Mouse (Mus musculus): Measurements from ENCODE around the gene Odf2. TPM values are rescaled to one million over a fixed set of nuclear protein-coding genes. Genes with fewer than 3 reads are reported as not detected.
"Not testable (repeated sequence)": the region's sequence is repeated elsewhere in the genome, so short reads cannot be mapped to it uniquely, and the experiment has no call there.

Odf2 gene
- total RNA-seq, 2 experiments from 2014 or later: 80.0 to 82.1 TPM

- DNase-seq (ENCODE audit: low spot score in 2 of 2): no peak
These were observed 23.9 kb upstream of the Odf2 start for GRCm38 (mm10) chr2:29865125-29865524.

- peak; percentile 54 to 76 for DNase-seq (ENCODE audit: low spot score in 2 of 2)
These were observed 19.9 kb upstream of the Odf2 start, which contains the start of gene Cercam for GRCm38 (mm10) chr2:29868949-29869645. Gene Cercam (plus strand): TSS chr2:29869164.

DNA sequence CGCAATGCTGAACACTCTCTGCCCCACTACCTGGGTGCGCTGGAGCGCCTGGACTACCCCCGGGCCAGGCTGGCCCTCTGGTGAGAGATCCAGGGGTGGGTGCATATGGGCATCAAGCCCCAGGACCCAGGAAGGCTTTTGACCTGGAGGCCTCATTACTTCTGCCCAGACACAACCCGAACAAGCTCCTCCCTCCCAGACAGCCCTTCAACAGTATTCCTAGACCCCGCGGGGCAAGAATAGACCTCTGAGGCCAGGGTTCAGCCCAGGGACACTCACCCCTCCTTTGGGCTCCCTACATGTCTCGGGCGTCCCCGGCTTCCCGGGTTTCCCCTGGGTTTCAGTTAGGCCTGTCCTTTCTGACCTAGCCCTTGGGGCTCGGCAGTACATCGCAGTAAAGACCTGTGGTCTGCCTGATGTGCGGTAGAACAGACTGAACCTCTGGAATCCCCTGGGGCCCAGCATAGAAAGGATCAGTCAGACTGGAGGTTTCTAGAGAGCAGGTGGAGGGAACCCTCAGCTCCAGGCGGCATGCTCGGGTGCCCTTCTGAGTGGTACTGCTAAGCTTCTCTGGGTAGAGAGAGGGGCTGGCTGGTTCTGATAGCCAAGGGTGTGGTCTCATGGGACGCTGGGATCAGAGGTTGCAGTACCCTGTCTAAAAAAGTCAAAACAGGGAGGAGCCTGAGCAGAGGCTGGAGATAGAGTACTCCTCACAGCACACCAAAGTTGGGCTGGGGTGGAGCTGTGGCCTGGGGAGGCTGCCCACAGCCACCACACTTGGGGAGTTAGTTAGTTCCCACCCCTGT lies 19.2 kb upstream of the Odf2 start:
- DNase-seq (ENCODE audit: low spot score in 2 of 2): peak in 1 of 2 experiments; percentile 23

GRCm38 (mm10) chr2:29872581-29873295 lies 16.3 kb upstream of the Odf2 start:
- DNase-seq (ENCODE audit: low spot score in 2 of 2): no peak

GRCm38 (mm10) chr2:29873801-29874200 lies 15.2 kb upstream of the Odf2 start:
- DNase-seq (ENCODE audit: low spot score in 2 of 2): no peak

DNA sequence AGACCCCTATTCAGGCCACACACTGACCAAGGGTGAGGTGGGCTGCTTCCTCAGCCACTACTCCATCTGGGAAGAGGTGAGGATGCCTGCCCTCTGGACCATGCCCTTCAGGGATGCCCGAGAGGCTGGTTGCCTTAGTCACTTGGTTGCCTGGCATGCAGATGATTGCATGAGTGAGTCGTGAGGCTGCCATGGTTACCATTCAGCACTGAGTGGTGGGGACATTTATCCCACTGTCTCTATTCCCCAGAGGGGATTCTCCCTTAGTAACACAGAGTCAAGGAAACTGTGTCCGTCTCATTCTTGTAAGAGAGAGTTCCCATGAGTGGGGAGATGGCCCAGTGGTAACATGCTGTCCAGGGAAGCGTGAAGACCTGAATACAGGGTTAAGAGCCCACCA lies 11.0 kb upstream of the Odf2 start:
- DNase-seq (ENCODE audit: low spot score in 2 of 2): no peak

GRCm38 (mm10) chr2:29879191-29879590 lies 9.8 kb upstream of the Odf2 start:
- DNase-seq (ENCODE audit: low spot score in 2 of 2): no peak

GRCm38 (mm10) chr2:29879964-29880830 lies 8.8 kb upstream of the Odf2 start:
- peak in 1 of 2 experiments; percentile 27 for DNase-seq (ENCODE audit: low spot score in 2 of 2)

GRCm38 (mm10) chr2:29886659-29887292 lies 2.2 kb upstream of the Odf2 start:
- not testable (repeated sequence) for DNase-seq (ENCODE audit: low spot score in 2 of 2)

DNA sequence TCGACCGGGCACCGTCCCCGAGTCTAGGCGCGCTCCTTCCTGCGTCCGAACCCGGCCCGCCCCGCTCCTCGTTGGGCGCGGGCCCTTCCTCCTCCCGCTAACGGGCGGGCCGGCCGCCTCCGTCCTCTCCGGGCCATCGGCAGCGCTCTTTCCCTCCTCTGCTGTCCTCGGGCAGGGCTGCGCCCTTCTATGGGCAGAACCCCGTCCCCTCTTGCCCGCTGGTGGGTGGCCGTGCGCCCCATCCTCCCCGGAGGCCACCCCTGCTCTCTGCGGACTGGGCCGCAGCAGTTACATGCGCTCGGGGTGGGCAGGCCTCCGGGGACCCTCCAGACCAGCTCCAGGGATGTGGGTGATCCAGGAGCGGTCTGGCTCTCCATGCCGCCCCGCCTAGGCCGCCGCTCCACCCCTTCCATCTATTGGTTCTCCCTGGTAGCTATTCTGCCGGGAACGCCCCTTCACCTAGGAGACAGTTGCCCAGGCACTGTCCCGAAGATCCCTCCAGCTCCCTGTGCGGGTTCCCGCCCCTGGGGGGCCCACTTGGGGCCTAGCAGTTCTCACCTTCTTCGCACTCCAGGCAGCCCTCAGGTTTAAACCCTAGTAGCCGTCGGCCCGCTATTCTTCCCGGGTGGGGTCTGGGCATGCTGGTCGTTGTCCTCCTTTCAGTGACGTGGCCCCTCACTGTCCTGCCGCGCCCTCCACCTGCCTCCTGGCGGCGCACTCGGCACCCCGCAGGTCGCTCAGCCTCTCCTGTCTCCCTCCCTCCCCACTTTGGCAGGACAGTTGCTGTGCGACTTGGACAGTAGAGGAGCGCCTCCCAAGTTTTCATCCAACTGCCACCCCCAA lies 1.2 kb downstream of the Odf2 start:
- peak; percentile 77 to 84 for DNase-seq (ENCODE audit: low spot score in 2 of 2)

DNA sequence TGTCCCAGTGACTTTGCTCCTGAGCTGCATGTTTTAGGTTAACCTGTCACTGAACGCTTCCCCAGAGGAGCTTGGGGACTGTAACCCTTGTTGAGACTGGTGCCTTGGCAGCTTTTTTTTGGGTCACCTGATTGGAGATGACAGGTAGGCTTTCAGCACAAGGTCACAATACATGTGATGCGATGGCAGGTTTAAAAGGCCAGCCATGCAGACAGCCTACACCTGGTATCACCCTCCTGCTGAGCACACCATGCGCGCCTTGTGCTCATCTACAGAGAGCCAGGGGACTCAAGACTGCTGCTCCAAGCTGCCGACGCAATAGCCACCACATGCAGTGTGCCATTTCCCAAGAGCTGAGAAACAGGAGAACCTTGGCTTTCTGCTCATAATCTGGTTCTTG lies 2.8 kb downstream of the Odf2 start:
- DNase-seq (ENCODE audit: low spot score in 2 of 2): no peak

GRCm38 (mm10) chr2:29896071-29896470 lies 7.0 kb downstream of the Odf2 start:
- no peak for DNase-seq (ENCODE audit: low spot score in 2 of 2)

DNA sequence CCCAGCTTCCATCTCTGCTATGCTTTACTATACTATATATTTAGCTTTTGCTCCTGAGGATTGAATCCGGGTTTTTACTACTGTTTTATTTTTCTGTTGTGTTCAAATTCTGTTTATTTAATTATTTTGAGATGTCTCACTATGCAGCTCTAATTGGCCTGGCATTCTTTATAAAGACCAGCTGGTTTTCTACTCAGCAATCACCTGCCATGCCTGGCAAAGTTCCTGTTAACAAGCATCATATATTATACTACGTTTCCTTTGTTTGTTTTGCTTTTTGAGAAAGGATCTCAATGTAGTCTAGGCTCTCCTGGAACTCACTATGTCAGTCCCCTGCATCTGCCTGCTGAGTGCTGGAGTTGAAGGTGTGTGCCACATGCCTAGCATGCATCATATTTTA lies 8.3 kb downstream of the Odf2 start:
- DNase-seq (ENCODE audit: low spot score in 2 of 2): no peak

DNA sequence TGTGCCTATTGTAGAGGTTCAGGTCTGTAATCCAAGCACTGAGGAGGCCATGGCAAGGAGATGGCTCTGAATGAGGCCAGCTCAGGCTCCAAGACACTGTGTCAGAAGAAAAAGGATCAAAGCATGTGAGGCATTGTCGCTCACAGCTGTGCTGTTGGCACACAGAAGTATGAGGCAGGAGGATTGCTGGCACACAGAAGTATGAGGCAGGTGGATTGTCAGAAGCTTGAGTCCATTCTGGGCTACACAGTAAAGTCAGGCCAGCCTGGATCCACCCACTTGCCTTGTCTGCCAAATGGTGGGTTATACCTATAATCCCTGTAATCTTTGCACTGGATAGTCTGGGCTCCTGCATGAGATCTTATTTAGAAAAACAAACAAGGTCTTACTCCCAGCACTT lies 9.1 kb downstream of the Odf2 start:
- no peak for DNase-seq (ENCODE audit: low spot score in 2 of 2)

DNA sequence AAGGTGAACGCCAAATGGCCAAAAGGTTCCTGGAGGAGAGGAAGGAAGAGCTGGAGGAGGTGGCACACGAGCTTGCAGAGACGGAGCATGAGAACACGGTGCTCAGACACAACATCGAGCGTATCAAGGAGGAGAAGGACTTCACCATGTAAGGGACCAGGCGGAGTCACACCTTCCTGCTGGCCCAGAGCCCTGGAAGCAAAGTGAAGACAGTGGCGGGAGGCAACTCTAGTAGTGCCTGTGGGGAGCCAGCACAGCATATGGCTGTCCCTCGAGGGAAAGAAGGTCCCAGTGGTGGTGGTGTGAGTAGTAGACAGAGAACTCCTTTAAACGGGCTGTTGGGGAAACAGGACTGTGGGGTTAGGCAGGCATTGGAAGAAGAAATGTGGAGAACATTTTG lies 13.2 kb downstream of the Odf2 start:
- DNase-seq (ENCODE audit: low spot score in 2 of 2): no peak

GRCm38 (mm10) chr2:29908171-29908570 lies 19.1 kb downstream of the Odf2 start:
- not testable (repeated sequence) for DNase-seq (ENCODE audit: low spot score in 2 of 2)

GRCm38 (mm10) chr2:29910042-29910441 lies 21.0 kb downstream of the Odf2 start:
- no peak for DNase-seq (ENCODE audit: low spot score in 2 of 2)

GRCm38 (mm10) chr2:29917621-29918020 lies 28.6 kb downstream of the Odf2 start:
- DNase-seq (ENCODE audit: low spot score in 2 of 2): peak in 1 of 2 experiments; percentile 27

GRCm38 (mm10) chr2:29922011-29922410 lies 33.0 kb downstream of the Odf2 start:
- peak; percentile 18 to 30 for DNase-seq (ENCODE audit: low spot score in 2 of 2)

All from adrenal gland, postnatal 4 days (tissue).